Mouse (Mus musculus) embryonic facial prominence, embryonic 13.5 days (tissue): ENCODE results near the gene Slc44a5. TPM values are rescaled to one million over a fixed set of nuclear protein-coding genes. Genes with fewer than 3 reads are reported as not detected.

Experiments used
- ATAC-seq: fragments of 200-750 bp; cut with Nextera tagmentation; 2 replicates; pipeline ENCODE4 v1.8.0; 2017; ENCODE audit warnings: low read depth; ENCODE audit not compliant: insufficient number of reproducible peaks, insufficient read depth, low FRiP score, low TSS enrichment
- H3K27ac ChIP-seq: fragments of 300-500 bp; sonication (generic); 2 replicates; pipeline ENCODE4 v1.5.1; 2015; ENCODE audit warnings: moderate library complexity, mild to moderate bottlenecking, inconsistent platforms
- H3K27me3 ChIP-seq: fragments of 300-500 bp; sonication (generic); 2 replicates; pipeline ENCODE4 v1.6.1; 2015; ENCODE audit warnings: mild to moderate bottlenecking, inconsistent platforms
- H3K36me3 ChIP-seq: fragments of 300-500 bp; sonication (generic); 2 replicates; pipeline ENCODE4 v1.6.1; 2015; ENCODE audit warnings: mild to moderate bottlenecking, inconsistent platforms
- H3K4me1 ChIP-seq: fragments of 300-500 bp; sonication (generic); 2 replicates; pipeline ENCODE4 v1.6.1; 2015; ENCODE audit warnings: inconsistent platforms
- H3K4me2 ChIP-seq: fragments of 300-500 bp; sonication (generic); 2 replicates; pipeline ENCODE4 v1.6.1; 2015; ENCODE audit warnings: moderate library complexity, mild to moderate bottlenecking, inconsistent platforms
- H3K4me3 ChIP-seq: fragments of 300-500 bp; sonication (generic); 2 replicates; pipeline ENCODE4 v1.5.1; 2015; ENCODE audit warnings: mild to moderate bottlenecking, inconsistent platforms
- H3K9ac ChIP-seq: fragments of 300-500 bp; sonication (generic); 2 replicates; pipeline ENCODE4 v1.6.1; 2015; ENCODE audit warnings: mild to moderate bottlenecking, inconsistent platforms
- H3K9me3 ChIP-seq: fragments of 300-500 bp; sonication (generic); 2 replicates; pipeline ENCODE4 v1.6.1; 2016; ENCODE audit warnings: inconsistent platforms
- WGBS: fragments of 180-500 bp; shearing (Covaris S2); methylation state at CpG from one replicate; pipeline ENCODE4 v1.1.7; 2015; ENCODE audit warnings: mixed read lengths; 5-methylcytosine and 5-hydroxymethylcytosine counted together
- polyA plus RNA-seq: library from polyadenylated mRNA; unstranded; fragments of >200 nt; fragmentation: Nextera tagmentation; extraction: Ambion mirVana; gene quantifications from 2 replicates; pipeline ENCODE4 v1.2.1, GENCODE M21; 2015

Slc44a5 gene
- polyA plus RNA-seq, 1 experiment from 2014 or later: 2.2 TPM

DNA sequence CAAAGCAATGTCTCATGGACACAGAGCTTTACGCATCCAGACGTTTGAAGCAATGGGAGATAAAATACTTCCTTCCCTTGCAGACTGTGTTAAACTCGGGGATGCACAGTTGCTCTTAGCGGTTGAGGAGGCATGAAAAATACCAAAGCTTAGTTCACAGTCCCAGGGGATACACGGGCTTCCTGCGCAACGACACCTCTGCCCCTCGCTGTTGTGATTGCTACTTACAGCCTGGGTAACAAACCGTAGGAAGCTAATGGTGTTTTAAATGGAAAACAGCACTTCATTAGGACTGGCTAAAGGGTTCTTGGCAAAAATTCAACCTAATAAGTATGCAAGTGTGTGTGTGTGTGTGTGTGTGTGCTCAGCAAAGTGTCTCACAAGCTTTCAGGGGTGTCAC lies 141.8 kb downstream of the Slc44a5 start:
- Histone ChIP-seq H3K36me3 (no peaks in the 10 kb centered on the region), H3K9me3 (no peaks in the 10 kb centered on the region), H3K4me1 (peaks cover 28% of the 10 kb centered on the region), H3K27me3 (no peaks in the 10 kb centered on the region), H3K9ac (no peak overlapping the region), H3K4me2 (no peak overlapping the region), H3K4me3 (no peak overlapping the region), H3K27ac (no peak overlapping the region)
- 82% methylated on average over 9 of the region's 9 CpGs for WGBS
- ATAC-seq: no peak

DNA sequence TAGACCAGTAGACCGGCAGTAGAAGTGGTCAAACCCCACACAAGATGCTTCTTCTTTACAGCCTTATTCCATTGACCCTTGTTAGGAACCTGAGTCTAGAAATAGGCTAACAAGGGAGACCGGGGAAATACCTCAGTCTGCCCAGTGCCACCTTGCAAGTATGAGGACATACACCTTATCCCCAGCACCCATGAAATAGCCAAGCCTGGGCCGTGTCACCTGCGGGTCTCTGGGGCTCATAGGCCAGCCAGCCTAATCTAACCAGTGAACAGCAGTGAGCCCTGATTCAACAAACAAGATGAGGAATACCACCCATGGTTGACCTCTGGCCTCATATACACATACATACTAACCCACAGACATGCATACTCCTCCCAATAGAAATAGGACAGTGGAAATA lies 142.2 kb downstream of the Slc44a5 start:
- no peak overlapping the region for H3K4me2 ChIP-seq
- no peak overlapping the region for H3K27ac ChIP-seq
- peaks cover 30% of the 10 kb centered on the region for H3K4me1 ChIP-seq
- ATAC-seq: no peak
- no peaks in the 10 kb centered on the region for H3K36me3 ChIP-seq
- H3K27me3 ChIP-seq: no peaks in the 10 kb centered on the region
- no peaks in the 10 kb centered on the region for H3K9me3 ChIP-seq
- 91% methylated on average over 4 of the region's 4 CpGs for WGBS
- H3K4me3 ChIP-seq: no peak overlapping the region
- no peak overlapping the region for H3K9ac ChIP-seq

DNA sequence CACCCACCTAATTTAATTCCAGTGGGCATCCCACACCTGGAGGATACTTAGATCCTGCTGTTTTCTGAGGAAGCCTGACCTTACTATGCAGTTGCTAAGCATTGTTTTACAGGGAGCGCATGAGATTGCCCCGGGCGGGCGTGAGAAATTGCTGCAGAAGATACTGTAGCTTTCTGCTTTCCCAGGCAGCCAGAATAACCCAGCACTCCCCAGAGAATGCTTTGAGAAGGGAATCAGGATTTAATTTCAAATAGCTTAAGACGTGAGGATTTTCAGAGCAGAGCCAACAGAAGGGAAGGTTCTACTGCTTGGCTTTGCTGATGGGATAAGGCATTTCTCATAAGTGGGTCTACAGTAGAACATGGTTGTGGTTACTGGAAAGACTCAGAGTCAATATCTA lies 142.8 kb downstream of the Slc44a5 start:
- WGBS: 60% methylated on average over 5 of the region's 5 CpGs
- Histone ChIP-seq H3K9ac (no peak overlapping the region), H3K9me3 (no peaks in the 10 kb centered on the region), H3K4me3 (no peak overlapping the region), H3K4me2 (no peak overlapping the region), H3K27ac (no peak overlapping the region), H3K4me1 (peaks cover 30% of the 10 kb centered on the region), H3K36me3 (no peaks in the 10 kb centered on the region), H3K27me3 (no peaks in the 10 kb centered on the region)
- ATAC-seq: no peak

DNA sequence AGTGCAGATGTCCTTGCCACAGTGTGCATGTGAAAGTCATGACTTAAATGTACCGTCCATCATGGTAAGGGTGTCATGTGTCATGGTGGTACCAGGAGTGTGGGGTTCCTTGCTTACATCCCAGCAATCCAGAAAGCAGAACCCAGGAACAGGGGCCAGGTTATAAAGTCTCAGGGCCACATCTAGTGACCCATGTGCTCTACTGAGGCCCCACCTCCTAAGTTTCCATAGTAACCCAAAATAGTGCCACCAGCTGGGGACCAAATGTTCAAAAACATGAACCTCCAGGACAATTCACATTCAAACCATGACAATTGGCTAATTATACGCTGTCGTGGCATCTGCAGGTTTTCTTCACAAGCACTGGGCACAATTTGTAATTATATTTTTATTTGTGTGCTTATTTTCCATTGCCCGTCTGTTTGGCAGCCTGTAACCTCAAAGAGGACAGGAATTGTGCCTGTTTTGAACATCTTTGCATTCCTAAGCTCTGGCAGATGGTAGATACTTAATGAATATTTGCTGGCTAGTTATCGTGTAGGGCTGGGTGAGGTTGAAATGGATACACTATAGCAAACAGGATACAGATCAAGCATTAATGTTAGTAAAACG lies 145.9 kb downstream of the Slc44a5 start:
- Histone ChIP-seq H3K27ac (0 out of 2 replicates have a peak overlapping the region, but pooled peaks have one; percentile 22), H3K4me3 (no peak overlapping the region), H3K36me3 (no peaks in the 10 kb centered on the region), H3K9ac (no peak overlapping the region), H3K27me3 (no peaks in the 10 kb centered on the region), H3K4me2 (no peak overlapping the region), H3K4me1 (peaks cover 24% of the 10 kb centered on the region), H3K9me3 (no peaks in the 10 kb centered on the region)
- 34% methylated on average over 6 of the region's 6 CpGs for WGBS
- no peak for ATAC-seq

DNA sequence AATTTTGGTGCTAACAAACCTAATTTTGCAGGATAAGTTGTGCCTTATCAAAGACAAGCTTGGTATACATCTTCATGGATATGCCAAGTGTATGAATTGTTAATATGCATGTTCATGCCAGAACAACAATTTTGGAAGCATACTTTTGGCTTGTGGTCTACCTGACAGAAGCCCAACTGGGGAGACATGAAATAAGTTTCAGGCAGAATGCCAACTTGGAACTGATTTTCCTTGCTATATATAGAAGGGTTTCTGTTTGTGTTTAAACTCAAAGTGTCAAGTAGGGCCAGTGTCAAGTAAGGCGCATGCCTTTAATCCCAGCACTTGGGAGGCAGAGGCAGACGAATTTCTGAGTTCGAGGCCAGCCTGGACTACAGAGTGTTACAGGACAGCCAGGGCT lies 149.3 kb downstream of the Slc44a5 start:
- Histone ChIP-seq H3K4me3 (no peak overlapping the region), H3K9me3 (no peaks in the 10 kb centered on the region), H3K4me2 (no peak overlapping the region), H3K4me1 (peaks cover 25% of the 10 kb centered on the region), H3K27ac (no peak overlapping the region), H3K36me3 (no peaks in the 10 kb centered on the region), H3K9ac (no peak overlapping the region), H3K27me3 (peaks cover 4% of the 10 kb centered on the region)
- WGBS: 83% methylated on average over 3 of the region's 3 CpGs
- no peak for ATAC-seq

DNA sequence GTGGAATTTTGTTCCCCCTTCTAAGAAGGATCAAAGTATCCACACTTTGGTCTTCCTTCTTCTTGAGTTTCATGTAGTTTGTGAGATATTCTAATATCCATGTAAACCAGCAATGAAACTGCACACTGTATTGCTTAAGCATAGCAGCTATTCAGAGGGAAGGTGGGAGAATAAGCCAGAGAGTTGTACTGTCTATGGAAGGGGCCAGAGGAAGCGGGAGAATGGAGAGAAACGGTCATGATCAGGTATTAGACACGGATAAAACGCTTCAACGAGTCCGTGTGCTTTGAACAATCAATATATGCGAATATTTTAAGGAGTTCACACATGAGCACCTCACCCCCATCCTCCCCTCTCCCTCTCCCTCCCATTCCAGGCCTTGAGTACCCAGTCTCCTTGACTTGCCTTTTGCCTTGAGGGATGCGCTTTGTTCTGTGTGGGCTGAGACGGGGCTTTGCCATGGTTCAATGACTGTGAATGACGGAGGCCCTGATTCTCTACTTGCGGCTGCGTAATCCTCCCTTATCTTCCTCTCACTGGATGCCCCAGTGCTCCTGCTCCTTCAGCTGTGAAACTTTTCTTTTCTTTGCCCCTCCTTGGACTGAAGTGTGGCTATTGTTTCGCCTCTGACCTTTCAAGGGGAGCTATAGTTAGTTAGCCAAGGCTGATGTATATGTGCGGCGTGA lies 151.8 kb downstream of the Slc44a5 start:
- WGBS: 42% methylated on average over 15 of the region's 15 CpGs
- no peak for ATAC-seq
- Histone ChIP-seq H3K4me3 (no peak overlapping the region), H3K4me1 (peaks cover 7% of the 10 kb centered on the region; the same call in 1 of the 2 replicates), H3K27me3 (peaks cover 4% of the 10 kb centered on the region), H3K27ac (no peak overlapping the region), H3K36me3 (no peaks in the 10 kb centered on the region), H3K4me2 (no peak overlapping the region), H3K9me3 (no peaks in the 10 kb centered on the region), H3K9ac (no peak overlapping the region)

DNA sequence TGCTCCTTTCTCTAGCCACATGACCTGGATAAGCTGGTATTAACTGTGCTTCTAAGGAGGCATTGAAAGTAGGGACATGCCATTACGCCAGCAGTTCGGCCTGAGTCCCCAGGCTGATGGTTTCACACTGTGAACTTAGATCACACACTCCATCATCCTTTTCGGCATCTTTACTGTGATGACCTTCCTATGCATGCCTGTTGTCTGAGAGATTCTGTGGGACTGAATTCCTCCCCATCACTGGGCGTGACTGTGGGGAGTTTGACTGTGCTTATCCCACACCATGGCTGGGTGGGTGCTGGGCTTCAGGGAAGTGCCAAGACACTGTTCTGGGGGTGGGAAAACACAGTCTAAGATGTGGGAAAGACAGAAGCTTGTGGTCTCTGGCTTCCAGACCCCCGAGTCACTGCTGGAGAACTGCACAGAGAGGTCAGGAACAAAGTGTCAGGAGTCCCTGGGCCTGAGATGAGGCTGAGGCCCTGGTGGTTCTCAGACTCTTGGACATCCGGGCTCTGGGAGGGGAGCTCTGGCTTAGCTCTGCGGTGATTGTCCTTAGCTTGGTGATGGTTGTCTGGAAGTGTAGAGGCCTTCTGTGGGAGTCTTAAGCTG lies 152.6 kb downstream of the Slc44a5 start:
- no peaks in the 10 kb centered on the region for H3K9me3 ChIP-seq
- H3K27ac ChIP-seq: no peak overlapping the region
- ATAC-seq: no peak
- no peak overlapping the region for H3K4me2 ChIP-seq
- H3K27me3 ChIP-seq: peaks cover 4% of the 10 kb centered on the region
- H3K4me1 ChIP-seq: peaks cover 6% of the 10 kb centered on the region; the same call in 1 of the 2 replicates
- WGBS: 61% methylated on average over 7 of the region's 7 CpGs
- no peaks in the 10 kb centered on the region for H3K36me3 ChIP-seq
- no peak overlapping the region for H3K9ac ChIP-seq
- no peak overlapping the region for H3K4me3 ChIP-seq

DNA sequence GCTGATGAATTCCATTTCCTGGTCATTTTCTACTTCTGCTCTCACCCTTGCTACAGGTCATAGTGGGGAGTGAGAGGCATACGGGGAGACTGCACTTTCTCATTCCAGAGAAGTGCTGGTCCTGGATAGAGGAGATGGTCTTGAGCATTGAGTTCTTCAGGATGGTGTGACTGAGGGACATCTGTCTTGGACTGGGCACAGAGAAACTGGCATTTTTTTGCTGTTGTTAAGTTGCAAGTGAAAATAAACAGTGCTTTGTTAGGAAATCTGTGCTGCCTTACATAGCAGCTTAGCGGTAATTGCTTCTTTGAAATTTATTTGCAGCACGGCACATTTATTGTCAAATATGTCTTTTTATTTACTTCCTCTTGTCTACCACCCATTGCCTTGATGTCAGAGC lies 154.0 kb downstream of the Slc44a5 start:
- Histone ChIP-seq H3K9me3 (no peaks in the 10 kb centered on the region), H3K27ac (no peak overlapping the region), H3K4me3 (no peak overlapping the region), H3K9ac (no peak overlapping the region), H3K4me2 (no peak overlapping the region), H3K27me3 (peaks cover 4% of the 10 kb centered on the region), H3K4me1 (peaks cover 6% of the 10 kb centered on the region; the same call in 1 of the 2 replicates), H3K36me3 (no peaks in the 10 kb centered on the region)
- no peak for ATAC-seq
- 87% methylated on average over 3 of the region's 3 CpGs for WGBS

DNA sequence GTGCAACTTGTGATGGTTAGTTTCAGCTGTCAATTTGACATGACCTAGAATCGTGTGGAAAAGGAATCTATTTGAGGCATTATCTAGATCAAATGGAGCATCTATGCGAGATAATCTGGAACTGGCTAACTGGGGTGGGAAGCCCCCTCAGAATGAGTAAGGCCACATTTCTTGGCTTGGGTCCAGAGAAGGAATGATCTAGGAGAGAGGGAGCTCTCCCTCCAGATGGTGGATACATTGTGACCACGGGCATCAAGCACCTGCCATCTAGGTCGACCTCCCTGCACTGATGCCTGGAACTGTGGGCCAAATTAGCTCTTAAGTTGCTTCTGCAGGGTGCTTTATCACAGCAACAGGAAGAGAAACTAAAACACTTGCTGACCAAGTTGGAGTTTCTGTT lies 155.8 kb downstream of the Slc44a5 start:
- H3K9me3 ChIP-seq: no peaks in the 10 kb centered on the region
- H3K4me1 ChIP-seq: peaks cover 6% of the 10 kb centered on the region; the same call in 1 of the 2 replicates
- no peak overlapping the region for H3K4me3 ChIP-seq
- H3K9ac ChIP-seq: no peak overlapping the region
- no peaks in the 10 kb centered on the region for H3K36me3 ChIP-seq
- 64% methylated on average over 4 of the region's 4 CpGs for WGBS
- no peak overlapping the region for H3K27ac ChIP-seq
- H3K27me3 ChIP-seq: peaks cover 4% of the 10 kb centered on the region
- no peak overlapping the region for H3K4me2 ChIP-seq
- no peak for ATAC-seq

DNA sequence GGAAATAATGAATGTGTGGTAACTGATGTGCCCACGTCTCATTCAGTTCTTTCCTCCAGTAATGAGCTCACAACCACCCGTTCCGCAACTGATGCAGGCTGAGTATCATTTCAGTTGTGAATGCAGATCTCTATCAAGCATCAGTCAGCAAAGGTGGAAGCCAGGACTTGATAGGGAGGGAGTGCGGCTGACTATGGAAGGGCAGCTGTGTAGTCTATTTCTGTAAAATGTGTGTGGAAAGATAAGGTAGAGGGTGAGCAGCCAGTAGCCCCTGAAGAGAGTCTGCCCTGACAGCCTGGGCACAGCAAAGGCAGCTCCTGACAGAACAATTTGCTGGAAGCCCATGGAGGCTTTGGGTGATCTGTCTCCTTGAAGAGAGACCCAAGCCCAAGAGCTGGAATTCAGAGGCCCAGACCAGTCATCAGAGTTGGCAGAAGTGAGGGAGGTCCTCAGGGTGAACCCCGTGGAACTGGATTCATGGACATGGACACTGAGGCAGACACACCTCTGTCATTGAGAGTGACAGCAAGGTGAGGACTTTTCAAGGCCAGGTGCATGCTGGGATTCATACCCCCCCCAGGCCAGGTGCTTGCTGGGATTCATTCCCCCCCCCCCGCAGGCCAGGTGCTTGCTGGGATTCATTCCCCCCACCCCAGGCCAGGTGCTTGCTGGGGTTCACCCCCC lies 157.3 kb downstream of the Slc44a5 start:
- peaks cover 3% of the 10 kb centered on the region; the same call in 1 of the 2 replicates for H3K4me1 ChIP-seq
- 86% methylated on average over 6 of the region's 6 CpGs for WGBS
- H3K27me3 ChIP-seq: no peaks in the 10 kb centered on the region
- no peak for ATAC-seq
- no peak overlapping the region for H3K4me2 ChIP-seq
- no peak overlapping the region for H3K9ac ChIP-seq
- H3K9me3 ChIP-seq: no peaks in the 10 kb centered on the region
- H3K36me3 ChIP-seq: no peaks in the 10 kb centered on the region
- H3K27ac ChIP-seq: no peak overlapping the region
- H3K4me3 ChIP-seq: no peak overlapping the region

DNA sequence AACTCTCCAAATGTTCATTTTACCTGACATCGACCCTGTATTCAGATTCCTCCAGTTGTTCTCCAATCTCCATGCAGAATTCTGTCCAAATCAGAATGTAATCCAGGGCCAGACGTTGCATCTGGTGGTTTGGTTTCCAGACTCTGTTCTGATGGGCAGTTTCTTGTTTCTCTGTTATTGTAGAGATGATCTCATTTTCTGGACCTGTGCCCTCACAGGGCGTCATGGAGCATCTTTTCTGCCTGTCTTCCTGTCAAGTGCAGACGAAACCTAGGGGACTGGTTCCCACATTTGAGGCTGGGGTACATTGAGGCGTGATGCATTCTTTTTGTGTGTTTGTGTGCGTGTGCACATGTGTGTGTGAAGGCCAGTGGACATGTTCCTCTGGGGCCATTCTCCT lies 160.8 kb downstream of the Slc44a5 start:
- Histone ChIP-seq H3K4me2 (no peak overlapping the region), H3K9ac (no peak overlapping the region), H3K36me3 (no peaks in the 10 kb centered on the region), H3K4me1 (no peaks in the 10 kb centered on the region), H3K27ac (no peak overlapping the region), H3K4me3 (no peak overlapping the region), H3K9me3 (no peaks in the 10 kb centered on the region), H3K27me3 (no peaks in the 10 kb centered on the region)
- 78% methylated on average over 6 of the region's 6 CpGs for WGBS
- ATAC-seq: no peak
